Mouse (Mus musculus) embryo, embryonic 11 days (tissue): ENCODE measurements around the gene Bak1.
"Not testable (repeated sequence)": the region's sequence is repeated elsewhere in the genome, so short reads cannot be mapped to it uniquely, and the experiment has no call there.

Experiments
- DNase-seq: peaks from one replicate; pipeline ENCODE4 v3.0.0-alpha.2; 2015

Bak1 gene

DNA sequence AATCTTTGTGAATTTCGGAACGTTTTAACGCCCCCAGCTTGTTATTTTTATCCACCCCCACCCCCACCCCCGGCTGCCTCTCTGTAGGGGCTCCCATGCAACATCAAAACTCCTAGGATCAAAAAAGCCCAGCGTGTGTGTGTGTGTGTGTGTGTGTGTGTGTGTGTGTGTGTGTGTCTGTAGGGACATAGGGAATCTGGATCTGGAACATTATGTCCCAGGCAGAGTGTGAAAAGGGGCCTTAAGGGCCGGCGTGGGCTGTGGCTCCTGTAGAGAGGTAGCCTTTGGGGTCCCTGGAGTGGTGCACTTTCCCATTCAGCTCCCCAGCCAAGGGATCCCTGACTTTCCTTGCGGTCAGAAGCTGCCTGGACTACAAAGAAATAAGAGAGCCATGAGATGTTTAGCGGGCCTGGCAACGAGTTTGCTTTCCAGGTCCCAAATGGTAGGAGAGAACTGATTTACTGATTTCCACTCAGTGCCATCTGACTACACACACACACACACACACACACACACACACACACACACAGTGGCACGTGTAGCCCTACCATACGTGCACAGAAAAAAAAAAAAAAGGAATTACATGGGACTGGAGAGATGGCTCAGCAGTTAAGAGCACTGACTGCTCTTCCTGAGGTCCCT lies 10.1 kb downstream of the Bak1 start:
- no peak for DNase-seq

DNA sequence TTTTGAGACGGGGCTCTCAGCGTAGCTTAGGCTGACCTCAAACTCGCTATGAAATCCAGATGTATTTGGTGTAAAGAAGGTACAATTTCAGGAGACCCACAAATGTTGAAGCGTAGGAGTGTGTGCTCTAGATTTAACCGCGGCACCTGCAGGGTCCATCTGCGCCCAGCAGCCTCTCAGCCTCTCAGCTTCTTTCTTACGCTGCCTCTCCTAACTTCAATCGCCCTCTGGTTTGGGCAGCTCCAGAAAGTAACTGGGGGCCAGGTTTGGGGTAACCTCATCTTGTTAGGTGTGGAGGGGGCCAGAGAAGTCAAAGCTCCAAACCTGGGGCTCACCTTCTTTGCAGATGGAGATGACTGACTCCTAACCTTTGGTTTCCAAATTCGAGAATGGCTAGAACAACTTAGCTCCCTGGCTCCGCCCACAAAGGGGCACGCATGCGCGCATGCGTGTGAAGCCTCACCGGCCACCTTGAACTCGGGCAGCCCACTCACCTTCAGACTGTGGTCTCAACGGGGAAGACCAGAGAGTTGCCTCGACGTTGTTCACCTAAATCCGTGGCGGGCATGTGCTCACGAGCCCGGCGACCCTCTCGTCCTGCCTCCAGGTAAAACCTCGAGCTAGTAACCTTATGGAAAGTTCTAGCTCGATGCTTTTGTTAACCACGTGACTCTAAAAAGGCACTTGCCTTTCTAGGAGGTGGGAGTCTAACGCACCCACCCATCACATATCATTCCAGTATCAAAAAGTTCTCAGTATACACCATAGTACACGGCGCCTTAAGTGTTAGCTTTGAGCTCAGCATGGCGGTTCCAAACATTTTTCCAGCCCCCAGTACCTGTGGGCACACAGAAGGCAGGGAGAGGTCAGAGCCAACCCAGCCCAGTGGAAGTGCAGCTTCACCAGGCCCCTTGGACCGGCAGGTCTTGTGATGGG lies 11.0 kb downstream of the Bak1 start:
- peak; percentile 95 for DNase-seq

DNA sequence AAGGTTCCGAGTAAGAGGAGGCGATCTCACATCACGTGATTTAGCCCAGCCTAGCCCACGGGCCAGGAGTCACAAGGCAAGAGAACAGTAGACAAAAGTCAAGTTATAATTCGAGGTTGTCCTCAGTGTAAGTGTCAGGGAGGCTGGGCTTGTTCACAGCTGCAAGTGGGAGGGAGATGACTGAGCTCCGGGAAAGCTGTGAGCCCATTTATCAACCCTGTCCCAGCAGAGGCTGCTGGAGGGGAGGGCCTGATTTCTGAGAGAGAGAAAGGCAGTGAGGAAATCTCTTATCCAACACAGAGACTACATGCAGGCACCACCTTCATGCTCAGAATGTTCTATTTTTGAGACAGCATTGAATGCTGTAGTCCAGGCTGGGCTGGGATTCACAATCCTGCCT lies 15.9 kb downstream of the Bak1 start:
- no peak for DNase-seq

DNA sequence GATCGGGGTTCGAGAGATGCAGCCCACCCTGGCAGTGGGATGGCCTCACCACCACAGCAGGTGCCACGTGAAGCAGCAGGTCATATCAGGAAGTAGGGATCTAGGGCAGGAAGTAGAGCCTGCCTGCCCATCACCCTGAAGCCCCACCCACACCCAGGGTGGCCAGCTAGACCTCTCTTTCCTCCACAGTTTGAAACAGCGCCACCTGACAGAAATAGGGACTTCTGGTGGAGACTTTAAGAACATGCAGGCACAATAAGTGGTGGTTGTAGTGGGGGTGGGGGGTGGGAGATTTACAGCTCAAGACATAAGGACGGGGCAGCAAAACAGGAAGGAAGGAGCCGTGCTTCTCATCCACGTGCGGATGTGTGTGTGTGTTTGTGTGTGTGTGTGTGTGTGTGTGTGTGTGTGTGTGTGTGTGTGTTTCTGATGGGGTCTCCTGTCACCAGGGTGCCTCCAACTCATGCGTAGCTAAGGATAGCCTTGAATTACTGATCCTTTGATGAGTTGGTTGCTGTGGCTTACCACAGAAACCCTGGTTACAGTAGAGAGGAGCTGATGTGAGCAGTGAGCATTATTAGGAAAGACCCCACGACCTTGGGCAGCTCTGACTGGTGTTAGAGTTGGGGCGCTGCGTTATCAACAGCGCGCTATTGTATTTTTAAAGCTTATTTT lies 16.7 kb downstream of the Bak1 start:
- DNase-seq = no peak

DNA sequence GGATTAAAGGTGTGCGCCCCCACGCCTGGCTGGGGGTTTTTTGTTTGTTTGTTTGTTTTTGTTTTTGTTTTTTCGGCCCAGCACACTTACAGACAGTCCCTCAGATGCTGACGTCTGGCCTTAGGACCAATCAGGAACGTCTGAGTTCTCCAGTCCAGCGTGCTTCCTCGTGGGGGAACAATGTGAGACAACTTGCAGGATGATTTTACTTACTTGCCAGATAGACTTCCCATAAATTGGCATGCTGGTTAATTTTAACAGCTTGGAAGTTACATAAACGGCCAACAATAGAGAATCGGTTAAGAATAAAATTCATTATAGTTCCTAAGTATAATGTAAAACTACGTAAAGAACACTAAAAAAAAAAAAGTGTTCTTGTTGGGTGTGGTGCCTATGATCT lies 17.6 kb downstream of the Bak1 start:
- DNase-seq = no peak

DNA sequence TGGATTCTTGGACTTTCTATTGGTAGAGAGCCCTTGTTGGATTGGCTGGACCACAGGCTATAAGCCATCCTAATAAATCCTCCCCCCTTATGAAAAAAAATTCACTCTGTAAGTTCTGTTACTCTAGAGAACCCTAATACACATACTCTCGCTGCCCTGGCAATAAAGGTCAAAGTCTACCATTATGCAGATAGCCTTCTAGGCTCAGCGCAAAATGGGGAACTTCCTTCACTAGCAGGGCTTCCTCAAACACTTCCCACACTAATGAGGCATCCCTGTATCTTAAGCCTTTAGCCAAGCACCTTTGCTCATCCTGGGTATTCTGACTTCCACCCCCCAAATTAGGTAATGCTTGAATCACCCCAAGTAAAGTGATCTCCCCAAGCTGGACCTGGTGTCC lies 20.5 kb downstream of the Bak1 start:
- DNase-seq = no peak

DNA sequence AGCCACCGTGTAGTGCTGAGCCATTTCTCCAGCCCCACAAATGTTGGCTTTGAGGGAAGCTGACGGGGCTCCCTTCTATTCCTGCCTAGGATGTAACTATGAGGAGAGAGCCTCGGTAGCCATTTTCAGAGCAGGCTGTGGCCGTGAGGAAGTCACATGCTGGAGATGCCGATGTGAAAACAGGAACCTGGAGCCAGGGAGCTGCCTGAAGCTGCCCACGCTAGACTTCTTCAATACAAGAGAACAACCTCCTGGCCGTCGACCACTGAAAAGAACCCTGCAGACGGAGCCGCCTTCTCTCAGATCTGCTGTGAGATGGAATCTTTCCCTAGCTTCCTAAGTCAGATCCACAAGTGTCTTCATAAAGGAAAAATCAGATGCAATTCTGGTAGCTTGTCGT lies 23.2 kb downstream of the Bak1 start:
- no peak for DNase-seq

DNA sequence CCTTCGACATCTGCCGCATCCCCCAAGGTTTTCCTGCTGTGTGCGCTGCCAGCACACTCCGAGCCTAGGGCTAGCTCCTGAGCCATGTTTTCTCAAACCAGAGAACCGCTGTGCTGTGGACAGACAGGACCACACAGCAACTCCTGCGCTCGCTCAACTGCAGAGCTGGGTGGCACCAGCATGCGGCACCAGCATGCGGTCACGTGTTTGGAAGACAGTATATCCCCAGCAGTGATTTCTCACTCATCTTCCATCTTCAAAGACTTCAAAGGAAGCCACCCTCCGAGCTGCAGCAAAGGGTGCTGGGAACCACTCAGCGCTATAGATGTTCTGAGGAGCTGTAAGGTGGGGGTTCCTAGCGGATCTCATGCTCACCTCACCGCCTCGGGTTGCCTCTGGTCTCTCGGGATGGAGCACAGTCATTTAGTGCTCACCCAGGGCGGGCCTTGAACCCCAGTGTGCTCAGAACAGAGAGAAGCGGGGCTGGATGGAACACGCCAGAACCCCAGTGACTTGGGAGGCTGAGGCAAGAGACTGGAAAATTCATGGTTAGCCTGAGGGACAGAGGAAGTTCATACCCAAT lies 23.8 kb downstream of the Bak1 start:
- no peak for DNase-seq

DNA sequence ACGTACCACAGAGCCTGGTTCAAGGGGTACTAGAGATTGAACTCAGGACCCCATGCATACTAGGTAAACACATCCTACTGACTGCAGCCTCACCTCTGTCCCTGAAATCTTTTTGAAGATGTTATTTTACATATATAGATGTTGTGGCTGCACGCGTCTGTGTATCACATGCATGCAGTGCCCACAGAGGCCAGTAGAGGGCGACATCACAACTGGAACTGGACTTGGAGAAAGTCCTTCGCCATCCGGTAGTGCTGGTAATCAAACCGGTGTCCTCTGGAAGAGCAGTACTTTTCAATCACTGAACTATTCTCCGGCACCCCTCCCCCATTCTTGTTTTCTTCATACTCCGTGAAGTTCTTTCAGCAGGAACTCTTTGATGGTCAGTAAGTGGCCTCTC lies 24.4 kb downstream of the Bak1 start:
- DNase-seq = peak; percentile 67

DNA sequence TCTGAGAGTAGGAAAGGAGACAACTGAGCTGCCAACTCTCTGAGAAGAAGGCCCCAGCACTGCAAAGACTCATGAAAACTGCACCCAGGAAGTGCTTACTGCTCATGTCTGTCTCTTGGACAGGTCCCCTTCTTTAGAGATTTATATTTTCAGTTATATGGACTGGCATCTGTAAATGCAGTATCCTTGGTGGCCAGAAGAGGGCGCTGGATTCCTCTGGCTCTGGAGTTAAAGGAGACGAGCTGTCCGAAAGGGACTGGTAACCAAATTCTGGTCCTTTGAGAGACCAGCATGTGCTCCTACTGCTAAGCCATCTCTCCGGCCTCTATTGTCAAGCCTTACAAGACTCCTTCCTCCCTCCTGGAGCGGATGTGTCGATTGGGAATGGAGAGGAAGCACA lies 26.9 kb downstream of the Bak1 start:
- DNase-seq = no peak

DNA sequence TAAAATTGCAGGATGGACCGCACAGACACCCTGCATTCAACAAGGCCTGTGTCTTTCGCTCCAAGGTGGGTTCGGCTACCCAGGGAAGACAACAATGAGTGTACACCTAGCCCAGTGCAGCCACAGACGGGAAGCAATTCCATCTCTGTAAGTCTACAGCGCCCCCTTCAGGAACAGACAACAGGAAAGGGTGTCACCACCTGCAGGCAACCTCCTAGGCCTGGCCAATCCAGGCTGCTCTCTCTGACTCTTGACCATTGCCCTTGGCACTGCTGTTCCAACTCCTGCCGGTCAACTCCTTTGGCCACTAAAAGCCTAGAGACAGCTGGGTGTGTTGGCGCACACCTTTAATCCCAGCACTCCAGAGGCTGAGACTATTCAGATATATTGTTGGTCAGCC lies 27.7 kb downstream of the Bak1 start:
- peak; percentile 39 for DNase-seq

DNA sequence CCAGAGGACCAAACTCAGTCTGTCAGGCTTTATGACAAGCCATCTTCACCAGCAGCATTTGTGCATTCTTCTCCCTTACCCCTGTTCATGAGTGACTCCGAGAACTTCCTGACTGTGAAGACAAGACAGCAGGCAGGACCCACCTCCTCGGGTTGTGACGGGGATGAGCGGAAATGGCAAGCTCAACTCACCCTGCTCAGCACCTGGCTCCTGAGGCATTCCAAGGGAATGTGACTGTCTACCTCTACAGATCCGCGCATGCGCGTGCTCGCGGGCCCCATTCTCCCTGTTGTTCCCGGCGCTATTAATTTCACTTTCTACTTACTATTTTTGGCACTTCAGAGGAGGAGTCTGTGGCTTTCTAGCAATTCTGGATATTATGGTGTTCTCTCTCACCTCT lies 28.8 kb downstream of the Bak1 start:
- no peak for DNase-seq

DNA sequence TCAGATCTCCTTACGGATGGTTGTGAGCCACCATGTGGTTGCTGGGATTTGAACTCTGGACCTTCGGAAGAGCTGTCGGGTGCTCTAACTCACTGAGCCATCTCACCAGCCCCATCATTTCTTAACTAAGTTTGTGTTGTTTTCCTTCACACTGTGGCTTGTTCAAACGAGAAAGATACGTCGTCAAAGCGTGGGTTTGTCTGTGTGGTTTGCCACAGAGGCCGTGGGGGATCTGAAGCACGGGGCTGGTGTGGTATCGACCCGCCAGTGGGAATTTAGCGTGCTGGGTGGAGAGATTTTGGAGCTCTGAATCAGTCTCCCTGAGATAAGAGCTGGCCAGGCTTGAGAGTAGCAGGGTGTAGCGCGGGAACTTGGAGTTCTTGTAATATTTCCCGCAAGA lies 30.5 kb downstream of the Bak1 start:
- no peak for DNase-seq

DNA sequence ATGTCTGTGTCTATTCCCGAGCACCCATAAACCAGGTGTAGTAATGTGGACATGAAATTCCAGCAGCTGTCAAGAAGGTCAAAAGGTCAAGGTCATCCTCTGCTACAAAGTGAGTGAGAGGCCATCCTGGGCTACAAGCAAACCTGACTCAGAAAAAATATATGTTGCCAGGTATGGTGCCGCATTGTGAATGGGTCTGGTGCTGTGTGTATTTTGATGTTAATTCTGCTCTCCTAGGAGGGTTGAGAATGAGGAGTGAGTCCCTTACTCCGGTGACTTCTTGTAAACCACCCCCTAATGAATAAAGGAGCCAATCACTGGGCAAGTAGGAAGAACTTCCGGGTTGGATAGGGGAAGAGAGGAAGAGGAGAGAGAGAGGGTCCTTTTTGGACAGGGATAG lies 31.1 kb downstream of the Bak1 start:
- no peak for DNase-seq

DNA sequence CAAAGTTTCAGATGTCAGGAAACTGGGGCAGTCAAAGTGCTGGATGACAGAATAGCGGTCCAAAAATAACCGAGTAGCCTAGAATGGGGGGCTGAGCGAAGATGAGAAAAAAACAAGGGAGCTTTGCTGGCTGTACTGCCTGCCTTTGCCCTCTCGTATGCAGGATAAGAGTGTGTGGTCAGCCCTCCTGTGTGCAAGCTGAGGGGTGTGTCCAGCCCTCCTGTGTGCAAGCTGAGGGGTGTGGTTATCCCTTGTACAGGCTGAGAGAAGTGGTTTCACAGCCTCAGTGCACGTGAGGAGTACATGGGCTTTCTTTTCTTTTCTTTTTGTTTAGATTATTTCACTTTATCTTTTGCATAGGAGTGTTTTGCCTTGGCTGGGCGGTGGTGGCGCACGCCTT lies 33.2 kb downstream of the Bak1 start:
- DNase-seq = no peak

DNA sequence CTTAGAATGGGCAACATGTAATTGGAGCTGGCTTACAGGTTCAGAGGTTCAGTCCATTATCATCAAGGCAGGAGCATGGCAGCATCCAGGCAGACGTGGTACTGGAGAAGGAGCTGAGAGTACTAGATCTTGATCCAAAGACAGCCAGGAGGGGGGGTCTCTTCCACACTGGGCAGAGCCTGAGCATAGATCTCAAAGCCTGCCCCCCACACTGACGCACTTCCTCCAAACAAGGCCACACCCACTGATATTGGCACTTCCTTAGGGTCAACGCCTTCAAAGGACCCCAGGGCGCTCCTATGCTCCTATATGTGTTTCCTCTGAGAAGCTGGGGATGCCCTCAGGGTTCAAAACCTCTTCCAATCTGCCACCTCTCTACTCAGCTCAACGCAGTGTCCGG lies 33.8 kb downstream of the Bak1 start:
- no peak for DNase-seq

DNA sequence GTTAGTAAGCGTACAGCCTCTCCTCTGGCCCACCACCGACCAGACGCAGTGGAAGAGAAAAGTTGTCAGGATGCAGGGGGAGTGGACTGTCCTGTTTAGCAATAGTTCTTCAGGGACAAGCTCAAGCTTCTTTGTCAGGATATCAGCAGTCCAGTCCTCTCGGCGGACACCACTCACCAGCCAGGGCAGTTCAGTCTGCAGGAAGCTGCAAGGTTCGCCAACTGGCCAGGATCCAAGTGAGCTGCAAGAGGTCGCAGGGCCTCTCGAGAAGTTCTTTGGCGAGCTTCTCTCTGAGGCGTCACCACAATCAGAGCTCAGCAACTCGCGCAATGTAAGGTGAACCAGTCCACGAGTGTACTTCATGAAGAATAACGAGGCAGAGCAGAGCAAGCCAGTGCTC lies 34.4 kb downstream of the Bak1 start:
- DNase-seq = no peak

DNA sequence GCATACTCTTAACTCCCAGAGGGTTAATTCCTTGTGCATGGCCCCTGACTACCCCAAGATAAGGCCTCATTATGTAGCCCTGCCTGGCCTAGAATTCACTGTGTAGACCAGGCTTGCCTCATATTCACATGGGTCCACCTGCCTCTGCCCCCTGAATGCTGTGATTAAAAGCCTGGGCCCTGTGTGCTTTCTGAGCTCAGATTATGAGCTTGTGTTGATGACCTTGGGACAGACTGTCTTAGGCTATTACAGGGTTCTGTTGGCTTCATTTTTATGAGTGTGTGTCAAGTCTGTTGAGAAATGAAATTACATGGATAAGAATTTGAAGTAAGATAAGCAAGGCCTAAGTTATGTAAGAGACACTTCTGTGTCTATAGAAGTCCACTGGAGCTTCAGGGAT lies 38.3 kb downstream of the Bak1 start:
- DNase-seq = no peak

DNA sequence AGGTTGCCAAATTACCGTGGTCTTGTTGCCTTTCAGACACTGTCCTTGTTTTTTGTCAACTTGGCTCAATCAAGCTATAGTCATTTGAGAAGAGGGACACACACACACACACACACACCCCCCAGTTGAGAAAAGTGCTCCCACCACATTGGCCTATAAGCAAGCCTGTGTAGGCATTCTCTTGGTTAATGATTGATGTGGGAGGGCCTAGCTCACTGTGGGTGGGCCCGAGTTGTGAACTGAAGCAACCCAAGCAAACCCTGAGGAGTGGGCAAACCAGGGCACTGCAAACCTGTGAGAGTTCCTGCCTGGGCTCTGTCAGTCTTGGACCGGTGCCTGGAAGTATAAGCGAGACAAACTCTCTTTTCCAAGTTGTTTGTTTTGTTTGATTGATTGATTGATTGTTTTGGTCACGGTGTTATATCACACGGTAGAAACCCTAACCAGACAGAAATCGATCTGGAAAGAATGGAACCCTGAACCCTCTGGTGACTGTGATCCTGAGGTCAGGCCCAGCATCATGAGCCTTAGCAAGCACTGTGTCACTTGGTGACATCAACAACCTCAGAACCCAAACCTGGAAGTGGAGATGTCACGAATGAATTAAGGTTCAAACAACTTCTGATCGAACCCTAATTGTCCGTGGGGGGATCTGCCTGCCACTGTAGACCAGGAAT lies 43.2 kb downstream of the Bak1 start:
- DNase-seq = no peak

DNA sequence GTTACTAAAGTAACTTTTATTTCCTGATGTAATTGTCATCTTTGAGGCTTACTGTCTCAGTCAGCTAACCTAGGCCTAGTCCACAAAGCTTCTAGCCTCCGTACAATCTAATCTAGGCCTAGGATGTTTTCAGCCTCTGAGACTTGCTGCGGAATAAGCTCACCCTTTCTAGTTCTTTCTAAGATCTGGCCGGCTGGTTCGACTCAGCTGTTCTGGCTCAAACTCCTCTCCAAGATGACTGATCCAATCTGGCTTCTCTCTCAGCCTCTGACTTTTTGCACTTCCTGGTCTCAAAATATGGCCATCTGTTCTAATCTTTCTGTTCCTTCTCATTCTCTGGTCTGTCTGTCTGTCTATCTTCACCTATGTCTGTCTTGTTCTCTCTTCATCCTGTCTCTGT lies 45.4 kb downstream of the Bak1 start:
- DNase-seq = no peak

DNA sequence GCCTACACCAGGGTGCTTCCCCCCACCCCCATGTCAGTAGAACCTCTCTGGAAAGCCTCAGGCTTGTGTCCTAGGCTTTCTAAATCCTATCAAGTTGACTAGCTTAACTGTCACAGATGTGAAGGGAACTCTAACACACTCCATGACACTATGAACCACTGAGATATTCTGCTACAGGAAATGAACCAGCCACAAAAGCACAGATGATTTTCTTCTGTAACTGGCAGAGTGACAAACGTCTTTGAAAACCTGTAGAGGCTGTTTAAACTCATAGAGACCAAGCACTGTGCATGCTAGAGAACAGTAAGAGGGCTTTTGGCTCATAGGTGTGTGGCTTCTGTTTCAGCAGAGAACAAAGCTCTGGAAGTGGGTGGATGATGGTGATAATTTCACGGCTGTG lies 47.8 kb downstream of the Bak1 start:
- no peak for DNase-seq

DNA sequence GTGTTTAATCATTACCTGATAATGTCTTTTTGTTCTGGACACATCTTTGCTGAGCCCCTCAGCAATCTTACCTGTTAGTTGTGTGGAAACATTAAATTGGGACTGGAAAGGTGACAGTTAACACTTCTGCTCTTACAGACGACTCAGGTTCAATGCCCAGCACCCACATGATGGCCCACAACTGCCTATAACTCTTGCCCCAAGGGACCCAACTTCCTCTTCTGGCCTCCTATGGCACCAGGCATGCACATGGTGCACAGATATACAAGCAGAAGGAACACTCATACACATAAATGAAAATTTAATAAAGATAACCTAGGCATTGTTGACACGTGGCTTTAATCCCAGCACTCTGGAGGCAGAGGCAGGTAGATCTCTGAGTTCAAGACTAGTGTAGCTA lies 49.4 kb downstream of the Bak1 start:
- DNase-seq = no peak

DNA sequence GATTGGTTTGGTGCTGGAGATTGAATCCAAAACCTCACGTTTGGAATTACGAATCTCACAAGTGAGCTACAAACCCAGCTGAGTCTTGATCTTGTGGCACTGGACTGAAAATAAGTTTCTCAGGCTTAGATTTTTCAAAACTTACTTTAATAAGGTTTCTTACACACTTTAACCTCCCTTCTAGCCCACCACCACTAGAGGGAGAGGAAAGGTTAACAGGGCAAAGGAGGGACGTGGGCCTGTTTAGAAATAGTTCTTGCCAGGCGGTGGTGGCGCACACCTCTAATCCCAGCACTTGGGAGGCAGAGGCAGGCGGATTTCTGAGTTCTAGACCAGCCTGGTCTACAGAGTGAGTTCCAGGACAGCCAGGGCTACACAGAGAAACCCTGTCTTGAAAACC lies 51.5 kb downstream of the Bak1 start:
- not testable (repeated sequence) for DNase-seq
